Comparison of ENCODE assay signal across 17 mouse cellular contexts in genomic region chr17:15000047-15000446, GRCm38 (mm10). TPM values are rescaled to one million over a fixed set of nuclear protein-coding genes. Genes with fewer than 3 reads are reported as not detected.
A peak's percentile ranks its signal among the peaks of the same experiment; 100 is the strongest.
DNase-seq lines count a peak whose midpoint lies in the region; ATAC-seq and TF ChIP-seq lines count a peak whose summit lies in the region.
"Not testable (repeated sequence)": the region's sequence is repeated elsewhere in the genome, so short reads cannot be mapped to it uniquely, and the experiment has no call there.
"Had no signal": no experiment of that assay in that cellular context is flagged by ENCODE, and none has a peak within 500 bp of the region (broad histone marks: within the 10 kb centered on the region; RNA-seq: fewer than 3 reads in every experiment).

No protein-coding gene starts in this region.

- no CpG with 5 or more reads among the region's 4 CpGs for WGBS in heart, embryonic 12.5 days
- whole genome bisulfite sequencing in liver, embryonic 12.5 days (ENCODE audit: insufficient replicate concordance) = no CpG with 5 or more reads among the region's 4 CpGs
- WGBS in liver, embryonic 14.5 days (ENCODE audit: insufficient replicate concordance) = no CpG with 5 or more reads among the region's 4 CpGs
- WGBS in liver, embryonic 16.5 days (ENCODE audit: insufficient replicate concordance) = no CpG with 5 or more reads among the region's 4 CpGs

- not testable (repeated sequence) for TF ChIP-seq CTCF in G1E (IDR thresholded peaks at IDR 0.05; ENCODE audit: low read depth, low read length); liver, embryonic 14.5 days (IDR thresholded peaks at IDR 0.05; ENCODE audit: low read depth)

- H3K4me2 ChIP-seq in heart, embryonic 12.5 days; liver, embryonic 12.5 days; liver, embryonic 14.5 days (ENCODE audit: low read depth); liver, embryonic 16.5 days (ENCODE audit: low read depth, low read length): not testable (repeated sequence)

- not testable (repeated sequence) for H3K4me1 ChIP-seq in G1E (ENCODE audit: insufficient read depth, low read depth, low read length); heart, embryonic 12.5 days (replicated peaks); liver, embryonic 12.5 days; liver, embryonic 14.5 days (replicated peaks; ENCODE audit: control insufficient read depth in 2 of 2, insufficient read depth in 2 of 2, low read length in 1 of 2); liver, embryonic 16.5 days (ENCODE audit: control insufficient read depth, low read depth, low read length)

- ATAC-seq in G1E (ENCODE audit: extremely low read depth, insufficient number of reproducible peaks, low FRiP score, poor library complexity, severe bottlenecking) = peak; percentile 79
- ATAC-seq in erythroblast, adult 5-6 weeks (replicated peaks; ENCODE audit: low FRiP score, poor library complexity, severe bottlenecking) = peak; percentile 54
- ATAC-seq in heart, embryonic 12.5 days (ENCODE audit: insufficient number of reproducible peaks, low FRiP score) = 0 out of 2 replicates have a peak, but pooled peaks have one; percentile 4
- ATAC-seq in liver, embryonic 12.5 days = peak; percentile 81
- ATAC-seq in liver, embryonic 14.5 days (ENCODE audit: insufficient read depth) = peak; percentile 82
- peak; percentile 76 for ATAC-seq in liver, embryonic 16.5 days (ENCODE audit: low read depth)
- peak; percentile 40 for ATAC-seq in megakaryocyte, adult 5-6 weeks (ENCODE audit: poor library complexity, severe bottlenecking)
- ATAC-seq in megakaryocyte-erythroid progenitor cell, adult 5-6 weeks (replicated peaks; ENCODE audit: low FRiP score, low TSS enrichment, poor library complexity, severe bottlenecking) = peak; percentile 81

- not testable (repeated sequence) for DNase-seq in G1E (ENCODE audit: low spot score); liver, embryonic 14.5 days (ENCODE audit: low read depth in 3 of 3, low spot score in 3 of 3)

- H3K9me3 ChIP-seq in G1E (replicated peaks); heart, embryonic 12.5 days (replicated peaks); liver, embryonic 12.5 days (replicated peaks); liver, embryonic 14.5 days (ENCODE audit: control insufficient read depth, low read length); liver, embryonic 16.5 days (replicated peaks; ENCODE audit: control insufficient read depth, low read length): not testable (repeated sequence)

- H3K27ac ChIP-seq in heart, embryonic 12.5 days (ENCODE audit: poor library complexity, severe bottlenecking); liver, embryonic 12.5 days; liver, embryonic 14.5 days; liver, embryonic 16.5 days (ENCODE audit: low read length): not testable (repeated sequence)

- not testable (repeated sequence) for TF ChIP-seq EP300 in liver, embryonic 14.5 days (IDR thresholded peaks at IDR 0.05; ENCODE audit: low read depth)

- not testable (repeated sequence) for H3K27me3 ChIP-seq in G1E (ENCODE audit: insufficient read depth, low read length); heart, embryonic 12.5 days (replicated peaks); liver, embryonic 12.5 days (replicated peaks); liver, embryonic 14.5 days (ENCODE audit: control insufficient read depth, insufficient read depth, low read length); liver, embryonic 16.5 days (ENCODE audit: control insufficient read depth, insufficient read depth, low read depth, low read length)

- H3K9ac ChIP-seq in heart, embryonic 12.5 days; liver, embryonic 12.5 days; liver, embryonic 14.5 days (replicated peaks); liver, embryonic 16.5 days (ENCODE audit: low read depth, low read length): not testable (repeated sequence)

- not testable (repeated sequence) for H3K4me3 ChIP-seq in G1E (ENCODE audit: low read depth, low read length); heart, embryonic 12.5 days; liver, embryonic 12.5 days; liver, embryonic 14.5 days (ENCODE audit: insufficient read depth in 1 of 2, low read depth in 2 of 2, low read length in 2 of 2); liver, embryonic 16.5 days (ENCODE audit: low read depth, low read length)

- H3K36me3 ChIP-seq in G1E (replicated peaks); heart, embryonic 12.5 days; liver, embryonic 12.5 days; liver, embryonic 14.5 days (replicated peaks; ENCODE audit: control insufficient read depth, insufficient read depth, low read depth); liver, embryonic 16.5 days (ENCODE audit: control insufficient read depth, insufficient read depth): not testable (repeated sequence)

RNA-seq across cellular contexts. Expression of gene Gm3435, which starts 9.9 kb away (rescaled TPM):
- total RNA-seq in G1E (2014; fragmentation: Nextera tagmentation) (10.3 and 12.2 TPM in 2 replicates), G1E (2017) (13.9 and 15.1 TPM in 2 replicates)
- polyA plus RNA-seq in G1E (2012) = 0.41 and 1.3 TPM in 2 replicates
- not detected in 2 replicates for total RNA-seq in erythroblast, adult 5-6 weeks (2015; ENCODE audit: low replicate concordance)
- total RNA-seq in erythroblast, adult 5-6 weeks (2017; ENCODE audit: low replicate concordance) = 2.1 and 6.7 TPM in 2 replicates
- 5.2 and 5.4 TPM in 2 replicates for polyA plus RNA-seq in heart, embryonic 12.5 days (2016; fragmentation: Nextera tagmentation; extraction: Ambion mirVana)
- polyA plus RNA-seq in liver, embryonic 12.5 days (2016; fragmentation: Nextera tagmentation; extraction: Ambion mirVana) = 4.2 and 4.9 TPM in 2 replicates
- polyA plus RNA-seq in liver, embryonic 14.5 days (2012; rRNA removed) = 1.0 and 2.7 TPM in 2 replicates
- 2.6 and 3.1 TPM in 2 replicates for polyA plus RNA-seq in liver, embryonic 14.5 days (2014; fragmentation: Nextera tagmentation; extraction: Ambion mirVana)
- polyA plus RNA-seq in liver, embryonic 16.5 days (2015; fragmentation: Nextera tagmentation; extraction: Ambion mirVana) = 3.4 and 3.6 TPM in 2 replicates
- 5.8 and 6.1 TPM in 2 replicates for total RNA-seq in megakaryocyte, adult 5-6 weeks (2015)
- total RNA-seq in megakaryocyte, adult 5-6 weeks (2017) = 4.1 and 4.2 TPM in 2 replicates
- total RNA-seq in megakaryocyte-erythroid progenitor cell, adult 5-6 weeks (2014; fragmentation: Nextera tagmentation) = 1.1 and 14.5 TPM in 2 replicates
- 5.1 and 7.2 TPM in 2 replicates for total RNA-seq in megakaryocyte-erythroid progenitor cell, adult 5-6 weeks (2017)
- polyA plus RNA-seq: adrenal gland, adult 2 months had no signal

RNA-seq across cellular contexts. Expression of gene Gm3417, which starts 21.5 kb away (rescaled TPM):
- total RNA-seq in G1E (2014; fragmentation: Nextera tagmentation) = 2.5 and 12.2 TPM in 2 replicates
- total RNA-seq in G1E (2017) = 0.27 and 2.4 TPM in 2 replicates
- 7.0 and 9.5 TPM in 2 replicates for polyA plus RNA-seq in G1E (2012)
- total RNA-seq in erythroblast, adult 5-6 weeks (2015; ENCODE audit: low replicate concordance) = not detected in 2 replicates
- not detected in 2 replicates for total RNA-seq in erythroblast, adult 5-6 weeks (2017; ENCODE audit: low replicate concordance)
- polyA plus RNA-seq in heart, embryonic 12.5 days (2016; fragmentation: Nextera tagmentation; extraction: Ambion mirVana) = 0.42 TPM in 1 of 2 replicates, not detected in the other
- polyA plus RNA-seq in liver, embryonic 12.5 days (2016; fragmentation: Nextera tagmentation; extraction: Ambion mirVana) = 0.97 and 2.9 TPM in 2 replicates
- 0.61 TPM in 1 of 2 replicates, not detected in the other for polyA plus RNA-seq in liver, embryonic 14.5 days (2012; rRNA removed)
- 0.57 and 0.98 TPM in 2 replicates for polyA plus RNA-seq in liver, embryonic 14.5 days (2014; fragmentation: Nextera tagmentation; extraction: Ambion mirVana)
- polyA plus RNA-seq in liver, embryonic 16.5 days (2015; fragmentation: Nextera tagmentation; extraction: Ambion mirVana) = 0.14 and 0.74 TPM in 2 replicates
- 0.80 TPM in 1 of 2 replicates, not detected in the other for total RNA-seq in megakaryocyte, adult 5-6 weeks (2015)
- not detected in 2 replicates for total RNA-seq in megakaryocyte, adult 5-6 weeks (2017)
- total RNA-seq in megakaryocyte-erythroid progenitor cell, adult 5-6 weeks (2014; fragmentation: Nextera tagmentation) = 0.96 and 11.1 TPM in 2 replicates
- total RNA-seq in megakaryocyte-erythroid progenitor cell, adult 5-6 weeks (2017) = 6.2 TPM in 1 of 2 replicates, not detected in the other
- total RNA-seq: adrenal gland, adult 2 months; adrenal gland, postnatal 10 days; adrenal gland, postnatal 25 days; adrenal gland, postnatal 4 days; forebrain, postnatal 0 days had no signal
- polyA plus RNA-seq: brain, embryonic 14.5 days; CD4-positive, CD25-positive, alpha-beta regulatory T cell, adult 4 months; embryonic facial prominence, embryonic 12.5 days; forebrain, embryonic 13.5 days had no signal

RNA-seq across cellular contexts. Expression of gene 9030025P20Rik, which starts 21.8 kb away (rescaled TPM):
- total RNA-seq in G1E (2014; fragmentation: Nextera tagmentation) = 31.6 and 36.9 TPM in 2 replicates
- total RNA-seq in G1E (2017) = 30.4 and 33.3 TPM in 2 replicates
- polyA plus RNA-seq in G1E (2012) = 4.0 and 4.7 TPM in 2 replicates
- total RNA-seq in erythroblast, adult 5-6 weeks (2015; ENCODE audit: low replicate concordance) = 0.96 and 1.3 TPM in 2 replicates
- total RNA-seq in erythroblast, adult 5-6 weeks (2017; ENCODE audit: low replicate concordance) = 0.94 and 3.1 TPM in 2 replicates
- polyA plus RNA-seq in heart, embryonic 12.5 days (2016; fragmentation: Nextera tagmentation; extraction: Ambion mirVana) = 6.7 and 7.8 TPM in 2 replicates
- polyA plus RNA-seq in liver, embryonic 12.5 days (2016; fragmentation: Nextera tagmentation; extraction: Ambion mirVana) = 6.2 and 7.1 TPM in 2 replicates
- polyA plus RNA-seq in liver, embryonic 14.5 days (2012; rRNA removed) = 3.8 and 5.3 TPM in 2 replicates
- polyA plus RNA-seq in liver, embryonic 14.5 days (2014; fragmentation: Nextera tagmentation; extraction: Ambion mirVana) = 3.4 and 4.0 TPM in 2 replicates
- 3.5 and 3.6 TPM in 2 replicates for polyA plus RNA-seq in liver, embryonic 16.5 days (2015; fragmentation: Nextera tagmentation; extraction: Ambion mirVana)
- total RNA-seq in megakaryocyte, adult 5-6 weeks (2015) = 5.9 and 6.3 TPM in 2 replicates
- total RNA-seq in megakaryocyte, adult 5-6 weeks (2017) = 8.2 and 9.6 TPM in 2 replicates
- total RNA-seq in megakaryocyte-erythroid progenitor cell, adult 5-6 weeks (2014; fragmentation: Nextera tagmentation) = 5.9 and 11.4 TPM in 2 replicates
- total RNA-seq in megakaryocyte-erythroid progenitor cell, adult 5-6 weeks (2017) = 2.2 and 3.9 TPM in 2 replicates

RNA-seq across cellular contexts. Expression of gene Phf10, which starts 39.0 kb away (rescaled TPM):
- total RNA-seq in G1E (2014; fragmentation: Nextera tagmentation) (187 and 239 TPM in 2 replicates), G1E (2017) (107 and 124 TPM in 2 replicates)
- 118 and 125 TPM in 2 replicates for polyA plus RNA-seq in G1E (2012)
- total RNA-seq in erythroblast, adult 5-6 weeks (2015; ENCODE audit: low replicate concordance) = 88.6 and 101 TPM in 2 replicates
- total RNA-seq in erythroblast, adult 5-6 weeks (2017; ENCODE audit: low replicate concordance) = 42.1 and 49.3 TPM in 2 replicates
- polyA plus RNA-seq in heart, embryonic 12.5 days (2016; fragmentation: Nextera tagmentation; extraction: Ambion mirVana) = 28.5 and 28.6 TPM in 2 replicates
- polyA plus RNA-seq in liver, embryonic 12.5 days (2016; fragmentation: Nextera tagmentation; extraction: Ambion mirVana) = 119 TPM in 2 replicates
- 52.2 and 82.6 TPM in 2 replicates for polyA plus RNA-seq in liver, embryonic 14.5 days (2012; rRNA removed)
- 111 and 116 TPM in 2 replicates for polyA plus RNA-seq in liver, embryonic 14.5 days (2014; fragmentation: Nextera tagmentation; extraction: Ambion mirVana)
- 76.5 and 82.2 TPM in 2 replicates for polyA plus RNA-seq in liver, embryonic 16.5 days (2015; fragmentation: Nextera tagmentation; extraction: Ambion mirVana)
- 159 and 162 TPM in 2 replicates for total RNA-seq in megakaryocyte, adult 5-6 weeks (2015)
- total RNA-seq in megakaryocyte, adult 5-6 weeks (2017) = 52.1 and 54.2 TPM in 2 replicates
- total RNA-seq in megakaryocyte-erythroid progenitor cell, adult 5-6 weeks (2014; fragmentation: Nextera tagmentation) = 281 and 343 TPM in 2 replicates
- total RNA-seq in megakaryocyte-erythroid progenitor cell, adult 5-6 weeks (2017) = 157 and 214 TPM in 2 replicates

RNA-seq across cellular contexts. Expression of gene Ermard, which starts 41.0 kb away (rescaled TPM):
- total RNA-seq in G1E (2014; fragmentation: Nextera tagmentation) (265 and 268 TPM in 2 replicates), G1E (2017) (133 and 138 TPM in 2 replicates)
- polyA plus RNA-seq in G1E (2012) = 1.3 and 2.2 TPM in 2 replicates
- total RNA-seq in erythroblast, adult 5-6 weeks (2015; ENCODE audit: low replicate concordance) = 35.0 and 43.1 TPM in 2 replicates
- 17.9 and 28.6 TPM in 2 replicates for total RNA-seq in erythroblast, adult 5-6 weeks (2017; ENCODE audit: low replicate concordance)
- polyA plus RNA-seq in heart, embryonic 12.5 days (2016; fragmentation: Nextera tagmentation; extraction: Ambion mirVana) = 61.2 and 62.7 TPM in 2 replicates
- polyA plus RNA-seq in liver, embryonic 12.5 days (2016; fragmentation: Nextera tagmentation; extraction: Ambion mirVana) = 48.1 and 48.2 TPM in 2 replicates
- 14.6 and 21.3 TPM in 2 replicates for polyA plus RNA-seq in liver, embryonic 14.5 days (2012; rRNA removed)
- 16.3 and 16.9 TPM in 2 replicates for polyA plus RNA-seq in liver, embryonic 14.5 days (2014; fragmentation: Nextera tagmentation; extraction: Ambion mirVana)
- 26.8 and 27.5 TPM in 2 replicates for polyA plus RNA-seq in liver, embryonic 16.5 days (2015; fragmentation: Nextera tagmentation; extraction: Ambion mirVana)
- 82.8 and 84.3 TPM in 2 replicates for total RNA-seq in megakaryocyte, adult 5-6 weeks (2015)
- total RNA-seq in megakaryocyte, adult 5-6 weeks (2017) = 45.1 and 59.1 TPM in 2 replicates
- 96.5 and 117 TPM in 2 replicates for total RNA-seq in megakaryocyte-erythroid progenitor cell, adult 5-6 weeks (2014; fragmentation: Nextera tagmentation)
- 26.7 and 35.7 TPM in 2 replicates for total RNA-seq in megakaryocyte-erythroid progenitor cell, adult 5-6 weeks (2017)

Comparison
In these comparisons a context has a peak if more than half of its experiments do, and no peak if none do; other contexts are left out.
1. ATAC-seq: peak in every context shown above with its lines; median percentile 82 in liver, embryonic 14.5 days; 81 in liver, embryonic 12.5 days; 81 in megakaryocyte-erythroid progenitor cell, adult 5-6 weeks; 79 in G1E; 76 in liver, embryonic 16.5 days; 54 in erythroblast, adult 5-6 weeks; 40 in megakaryocyte, adult 5-6 weeks; 4 in heart, embryonic 12.5 days.